Mouse (Mus musculus) cerebellum, adult 18-20 months (tissue): ENCODE measurements around the gene Gm11757.
"Not testable (repeated sequence)": the region's sequence is repeated elsewhere in the genome, so short reads cannot be mapped to it uniquely, and the experiment has no call there.

ENCODE experiments used
- DNase-seq, 2 experiments: peaks; one replicate each; pipeline ENCODE4 v3.0.0; 2021

Gm11757 gene

GRCm38 (mm10) chr4:73891012-73891411 lies at the start of gene Gm11757:
Gene Gm11757 (minus strand): TSS chr4:73891112.
- not testable (repeated sequence) for DNase-seq

GRCm38 (mm10) chr4:73920660-73921059 lies 29.7 kb upstream of the Gm11757 start, which contains the start of gene Gm11756:
Gene Gm11756 (minus strand): TSS chr4:73920760.
- DNase-seq, result not testable (repeated sequence)

DNA sequence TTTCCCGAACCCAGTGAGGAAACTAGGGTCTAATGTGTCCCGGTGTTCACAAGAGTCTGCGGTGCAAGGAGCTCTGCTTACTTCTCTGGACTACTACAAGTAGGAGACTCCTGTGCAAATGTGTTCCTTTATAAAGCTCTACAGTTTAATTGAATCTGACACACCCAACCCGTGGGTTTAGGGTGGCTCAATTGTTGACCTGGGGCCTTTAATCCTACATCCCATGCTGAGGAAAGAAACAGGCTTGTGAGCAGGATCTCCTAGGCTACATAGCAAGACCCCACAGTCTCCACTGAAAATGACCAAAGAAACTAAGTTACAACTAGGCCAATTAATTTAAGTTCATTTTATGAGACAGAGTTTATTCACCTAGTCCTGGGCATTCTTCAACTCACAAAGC lies 14.9 kb upstream of the Gm11757 start, which contains the start of gene Gm13871:
Gm13871 (minus strand) TSS at position 101 of the 400 bp plus-strand sequence.
- DNase-seq, result not testable (repeated sequence)

- not testable (repeated sequence) for DNase-seq
Measured at GRCm38 (mm10) chr4:73876166-73876565, 14.7 kb downstream of the Gm11757 start, which contains the start of gene Gm11758. Gene Gm11758 (minus strand): TSS chr4:73876266.
